Mouse (Mus musculus) C2C12 (cell line): ENCODE measurements around the gene Siglec1.

Source experiments
- CTCF ChIP-seq: IDR thresholded peaks from one replicate; pipeline ENCODE4 v1.5.1; 2011; ENCODE audit not compliant: control insufficient read depth, insufficient read depth, insufficient read length
- MYOD1 ChIP-seq: IDR thresholded peaks from one replicate; pipeline ENCODE4 v1.6.1; 2011; ENCODE audit warnings: low read depth; ENCODE audit not compliant: control insufficient read depth, insufficient read length
- MYOG ChIP-seq: IDR thresholded peaks from one replicate; pipeline ENCODE4 v1.6.1; 2011; ENCODE audit not compliant: control insufficient read depth, insufficient read length; ENCODE audit errors: extremely low read depth

DNA sequence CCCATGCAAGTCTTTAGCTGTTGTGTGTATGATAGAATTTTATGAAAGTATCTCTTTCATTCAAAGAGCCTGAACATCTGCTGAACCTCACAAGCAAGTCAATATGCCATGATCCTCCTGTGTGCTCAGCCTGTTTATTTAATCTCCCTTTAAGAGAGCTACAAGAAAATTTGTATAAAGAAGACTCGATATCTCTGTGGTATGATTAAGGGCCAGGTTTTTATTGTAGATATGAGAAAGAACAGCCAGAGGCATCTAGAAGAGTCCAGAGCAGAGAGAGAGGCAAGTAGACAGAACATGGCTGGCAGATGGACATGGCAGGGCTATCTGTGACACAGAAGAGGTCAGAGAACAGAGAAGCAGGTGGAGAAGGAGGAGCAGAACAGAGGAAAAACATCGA, 40.5 kb downstream of the Siglec1 start:
- TF ChIP-seq MYOD1 (no peak), CTCF (no peak), MYOG (no peak)
